Mouse (Mus musculus): ENCODE results near the gene Tmem212. TPM values are rescaled to one million over a fixed set of nuclear protein-coding genes. Genes with fewer than 3 reads are reported as not detected.
A peak's percentile ranks its signal among the peaks of the same experiment; 100 is the strongest.

Gene Tmem212
- polyA plus RNA-seq, 1 experiment from 2014 or later = not detected

GRCm38 (mm10) chr3:27861086-27861485 is 35.1 kb downstream of the Tmem212 start:
- Histone ChIP-seq H3K27ac (no peak overlapping the region), H3K36me3 (no peaks in the 10 kb centered on the region), H3K27me3 (no peaks in the 10 kb centered on the region), H3K4me1 (replicated peaks) (peaks cover 33% of the 10 kb centered on the region), H3K4me2 (replicated peaks) (no peak overlapping the region), H3K4me3 (replicated peaks) (no peak overlapping the region), H3K9me3 (no peaks in the 10 kb centered on the region), H3K9ac (replicated peaks) (no peak overlapping the region)
- WGBS = 92% methylated on average over 6 of the region's 6 CpGs
- ATAC-seq = no peak

- no peaks in the 10 kb centered on the region for H3K27me3 ChIP-seq
- no peaks in the 10 kb centered on the region for H3K9me3 ChIP-seq
- H3K4me1 ChIP-seq (replicated peaks) = peaks cover 33% of the 10 kb centered on the region
- WGBS = 3% methylated on average over 5 of the region's 5 CpGs
- H3K4me2 ChIP-seq (replicated peaks) = no peak overlapping the region
- 0 out of 2 replicates have a peak overlapping the region, but pooled peaks have one; percentile 25 for H3K27ac ChIP-seq
- H3K9ac ChIP-seq (replicated peaks) = no peak overlapping the region
- ATAC-seq = 0 out of 2 replicates have a peak, but pooled peaks have one; percentile 22
- no peak overlapping the region for H3K4me3 ChIP-seq (replicated peaks)
- no peaks in the 10 kb centered on the region for H3K36me3 ChIP-seq
Observed at GRCm38 (mm10) chr3:27859161-27859561, 37.0 kb downstream of the Tmem212 start.

GRCm38 (mm10) chr3:27858441-27859115 is 37.6 kb downstream of the Tmem212 start:
- Histone ChIP-seq H3K9ac (replicated peaks) (no peak overlapping the region), H3K27me3 (no peaks in the 10 kb centered on the region), H3K36me3 (no peaks in the 10 kb centered on the region), H3K4me3 (replicated peaks) (no peak overlapping the region), H3K9me3 (no peaks in the 10 kb centered on the region), H3K4me2 (replicated peaks) (no peak overlapping the region), H3K27ac (0 out of 2 replicates have a peak overlapping the region, but pooled peaks have one; percentile 25), H3K4me1 (replicated peaks) (peaks cover 29% of the 10 kb centered on the region)
- no peak for ATAC-seq
- WGBS = 20% methylated on average over 5 of the region's 5 CpGs

- 89% methylated on average over 2 of the region's 2 CpGs for WGBS
- Histone ChIP-seq H3K4me2 (replicated peaks) (no peak overlapping the region), H3K4me3 (replicated peaks) (no peak overlapping the region), H3K9me3 (no peaks in the 10 kb centered on the region), H3K27me3 (no peaks in the 10 kb centered on the region), H3K36me3 (no peaks in the 10 kb centered on the region), H3K9ac (replicated peaks) (no peak overlapping the region), H3K27ac (no peak overlapping the region), H3K4me1 (replicated peaks) (peaks cover 9% of the 10 kb centered on the region)
- no peak for ATAC-seq
Observed at GRCm38 (mm10) chr3:27856288-27856687, 39.9 kb downstream of the Tmem212 start.

- Histone ChIP-seq H3K4me3 (replicated peaks) (no peak overlapping the region), H3K4me1 (replicated peaks) (peaks cover 6% of the 10 kb centered on the region), H3K9ac (replicated peaks) (no peak overlapping the region), H3K27ac (no peak overlapping the region), H3K27me3 (no peaks in the 10 kb centered on the region), H3K36me3 (no peaks in the 10 kb centered on the region), H3K4me2 (replicated peaks) (no peak overlapping the region), H3K9me3 (no peaks in the 10 kb centered on the region)
- no peak for ATAC-seq
- 76% methylated on average over 5 of the region's 5 CpGs for WGBS
Observed at GRCm38 (mm10) chr3:27854431-27855180, 41.6 kb downstream of the Tmem212 start.

GRCm38 (mm10) chr3:27843266-27843665 is 52.9 kb downstream of the Tmem212 start:
- no peak for ATAC-seq

DNA sequence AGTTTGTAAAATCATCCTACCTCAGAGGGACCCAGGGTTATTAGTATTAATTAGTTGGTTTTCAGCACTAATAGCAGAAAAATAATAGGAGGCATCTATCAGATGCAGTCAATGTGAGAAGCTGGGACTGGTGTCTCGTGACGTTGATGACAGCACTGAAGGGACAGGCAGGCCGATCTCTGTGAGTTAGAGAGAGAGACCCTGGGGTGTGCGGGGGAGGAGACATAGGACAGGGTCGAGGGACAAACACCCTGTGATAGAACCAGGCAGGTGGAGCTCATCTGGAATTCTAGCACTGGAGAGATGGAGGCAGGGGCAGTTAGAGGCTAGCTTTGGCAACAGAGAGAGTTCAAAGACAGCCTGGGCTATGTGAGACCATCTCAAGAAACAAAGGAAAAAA is 53.3 kb downstream of the Tmem212 start:
- Histone ChIP-seq H3K4me3 (replicated peaks) (no peak overlapping the region), H3K27ac (no peak overlapping the region), H3K9ac (replicated peaks) (no peak overlapping the region), H3K4me1 (replicated peaks) (no peaks in the 10 kb centered on the region), H3K36me3 (no peaks in the 10 kb centered on the region), H3K4me2 (replicated peaks) (no peak overlapping the region), H3K27me3 (no peaks in the 10 kb centered on the region), H3K9me3 (no peaks in the 10 kb centered on the region)
- no peak for ATAC-seq
- 69% methylated on average over 5 of the region's 5 CpGs for WGBS

More at GRCm38 (mm10) chr3:27843266-27843665, 52.9 kb downstream of the Tmem212 start:
- no peaks in the 10 kb centered on the region for H3K4me1 ChIP-seq (replicated peaks)
- H3K27me3 ChIP-seq = no peaks in the 10 kb centered on the region
- no peak overlapping the region for H3K4me2 ChIP-seq (replicated peaks)
- H3K4me3 ChIP-seq (replicated peaks) = no peak overlapping the region
- H3K9ac ChIP-seq (replicated peaks) = no peak overlapping the region
- H3K27ac ChIP-seq = no peak overlapping the region
- no peaks in the 10 kb centered on the region for H3K9me3 ChIP-seq
- WGBS = 92% methylated on average over 5 of the region's 5 CpGs
- H3K36me3 ChIP-seq = no peaks in the 10 kb centered on the region

DNA sequence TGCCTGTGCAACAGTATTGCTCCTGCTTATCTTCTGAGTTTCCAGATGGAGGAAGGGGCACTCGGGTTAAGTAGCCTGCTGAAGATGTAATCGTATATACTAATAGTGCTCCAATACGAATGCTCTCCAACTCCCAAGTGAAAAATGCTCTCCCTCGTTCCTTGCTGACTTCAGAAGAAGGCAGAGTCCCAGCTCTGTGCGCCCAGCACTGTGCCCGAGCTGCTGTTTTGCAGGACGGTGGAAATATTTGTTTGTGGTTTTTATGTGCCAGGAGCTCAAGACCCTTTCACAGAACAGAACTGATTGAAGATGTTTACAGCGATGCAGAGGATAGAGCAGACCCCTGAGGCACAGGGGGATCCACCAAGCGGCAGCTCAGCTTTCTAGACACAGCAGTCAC is 55.9 kb downstream of the Tmem212 start:
- WGBS = 77% methylated on average over 9 of the region's 9 CpGs
- H3K27me3 ChIP-seq = no peaks in the 10 kb centered on the region
- no peaks in the 10 kb centered on the region for H3K4me1 ChIP-seq (replicated peaks)
- H3K27ac ChIP-seq = no peak overlapping the region
- H3K36me3 ChIP-seq = no peaks in the 10 kb centered on the region
- H3K9me3 ChIP-seq = no peaks in the 10 kb centered on the region
- no peak overlapping the region for H3K4me2 ChIP-seq (replicated peaks)
- no peak overlapping the region for H3K9ac ChIP-seq (replicated peaks)
- ATAC-seq = no peak
- H3K4me3 ChIP-seq (replicated peaks) = no peak overlapping the region

- Histone ChIP-seq H3K4me3 (replicated peaks) (no peak overlapping the region), H3K36me3 (no peaks in the 10 kb centered on the region), H3K4me2 (replicated peaks) (no peak overlapping the region), H3K9me3 (no peaks in the 10 kb centered on the region), H3K9ac (replicated peaks) (no peak overlapping the region), H3K27me3 (no peaks in the 10 kb centered on the region), H3K4me1 (replicated peaks) (no peaks in the 10 kb centered on the region), H3K27ac (no peak overlapping the region)
- ATAC-seq = no peak
- WGBS = 79% methylated on average over 3 of the region's 3 CpGs
Observed at GRCm38 (mm10) chr3:27839795-27840194, 56.4 kb downstream of the Tmem212 start.

GRCm38 (mm10) chr3:27839231-27839630 is 56.9 kb downstream of the Tmem212 start:
- no peak for ATAC-seq
- Histone ChIP-seq H3K36me3 (no peaks in the 10 kb centered on the region), H3K27ac (no peak overlapping the region), H3K4me2 (replicated peaks) (no peak overlapping the region), H3K9ac (replicated peaks) (no peak overlapping the region), H3K9me3 (no peaks in the 10 kb centered on the region), H3K27me3 (no peaks in the 10 kb centered on the region), H3K4me3 (replicated peaks) (no peak overlapping the region), H3K4me1 (replicated peaks) (no peaks in the 10 kb centered on the region)
- 88% methylated on average over 9 of the region's 9 CpGs for WGBS

GRCm38 (mm10) chr3:27836297-27836696 is 59.9 kb downstream of the Tmem212 start:
- 91% methylated on average over 3 of the region's 3 CpGs for WGBS
- H3K9ac ChIP-seq (replicated peaks) = no peak overlapping the region
- no peaks in the 10 kb centered on the region for H3K36me3 ChIP-seq
- no peak overlapping the region for H3K4me2 ChIP-seq (replicated peaks)
- ATAC-seq = no peak
- H3K27me3 ChIP-seq = no peaks in the 10 kb centered on the region
- H3K27ac ChIP-seq = no peak overlapping the region
- no peak overlapping the region for H3K4me3 ChIP-seq (replicated peaks)
- H3K4me1 ChIP-seq (replicated peaks) = no peaks in the 10 kb centered on the region
- H3K9me3 ChIP-seq = no peaks in the 10 kb centered on the region

- Histone ChIP-seq H3K4me1 (replicated peaks) (no peaks in the 10 kb centered on the region), H3K27me3 (no peaks in the 10 kb centered on the region), H3K27ac (no peak overlapping the region), H3K36me3 (no peaks in the 10 kb centered on the region), H3K9me3 (no peaks in the 10 kb centered on the region), H3K4me2 (replicated peaks) (no peak overlapping the region), H3K9ac (replicated peaks) (no peak overlapping the region), H3K4me3 (replicated peaks) (no peak overlapping the region)
- ATAC-seq = no peak
- 94% methylated on average over 8 of the region's 8 CpGs for WGBS
Observed at GRCm38 (mm10) chr3:27835786-27836185, 60.4 kb downstream of the Tmem212 start.
